Mouse (Mus musculus) neural tube, embryonic 13.5 days (tissue): ENCODE data around the gene Pex26. TPM values are rescaled to one million over a fixed set of nuclear protein-coding genes. Genes with fewer than 3 reads are reported as not detected.

ENCODE experiments used
- ATAC-seq: fragments of 200-750 bp; cut with Nextera tagmentation; 2 replicates; pipeline ENCODE4 v1.8.0; 2017; ENCODE audit warnings: low read depth, mild to moderate bottlenecking, moderate TSS enrichment, moderate library complexity
- H3K27ac ChIP-seq: fragments of 300-500 bp; sonication (generic); replicated peaks from 2 replicates; pipeline ENCODE4 v1.5.1; 2015; ENCODE audit warnings: moderate library complexity, mild to moderate bottlenecking, inconsistent platforms
- H3K27me3 ChIP-seq: fragments of 300-500 bp; sonication (generic); 2 replicates; pipeline ENCODE4 v1.6.1; 2015; ENCODE audit warnings: mild to moderate bottlenecking, inconsistent platforms
- H3K36me3 ChIP-seq: fragments of 300-500 bp; sonication (generic); 2 replicates; pipeline ENCODE4 v1.6.1; 2015; ENCODE audit warnings: mild to moderate bottlenecking, inconsistent platforms
- H3K4me1 ChIP-seq: fragments of 300-500 bp; sonication (generic); replicated peaks from 2 replicates; pipeline ENCODE4 v1.6.1; 2015; ENCODE audit warnings: inconsistent platforms
- H3K4me2 ChIP-seq: fragments of 300-500 bp; sonication (generic); 2 replicates; pipeline ENCODE4 v1.6.1; 2015; ENCODE audit warnings: inconsistent platforms, mild to moderate bottlenecking, moderate library complexity
- H3K4me3 ChIP-seq: fragments of 300-500 bp; sonication (generic); 2 replicates; pipeline ENCODE4 v1.5.1; 2015; ENCODE audit warnings: mild to moderate bottlenecking, inconsistent platforms
- H3K9ac ChIP-seq: fragments of 300-500 bp; sonication (generic); 2 replicates; pipeline ENCODE4 v1.6.1; 2015; ENCODE audit warnings: moderate library complexity, mild to moderate bottlenecking, inconsistent platforms
- H3K9me3 ChIP-seq: fragments of 300-500 bp; sonication (generic); 2 replicates; pipeline ENCODE4 v1.6.1; 2016; ENCODE audit warnings: inconsistent platforms
- WGBS: fragments of 180-500 bp; shearing (Covaris S2); methylation state at CpG from one replicate; pipeline ENCODE4 v1.1.7; 2015; 5-methylcytosine and 5-hydroxymethylcytosine counted together
- polyA plus RNA-seq: library from polyadenylated mRNA; unstranded; fragments of >200 nt; fragmentation: Nextera tagmentation; extraction: Ambion mirVana; gene quantifications from 2 replicates; pipeline ENCODE4 v1.2.1, GENCODE M21; 2015

Gene Pex26
- 12.3 and 13.5 TPM in 2 replicates for polyA plus RNA-seq

GRCm38 (mm10) chr6:121183414-121184173 is at the start of gene Pex26:
Gene Pex26, plus strand, starts transcription at chr6:121183667.
- peak within 1 kb of the TSS; percentile 81 for H3K9ac ChIP-seq
- H3K27me3 ChIP-seq = no peaks in the 10 kb centered on the region
- peaks cover 20% of the 10 kb centered on the region for H3K36me3 ChIP-seq
- peak within 1 kb of the TSS; percentile 68 for H3K4me3 ChIP-seq
- peak within 1 kb of the TSS; percentile 88 for H3K4me2 ChIP-seq
- H3K9me3 ChIP-seq = no peaks in the 10 kb centered on the region
- ATAC-seq = peak; percentile 91
- peak within 1 kb of the TSS; percentile 87 for H3K27ac ChIP-seq
- peaks cover 25% of the 10 kb centered on the region for H3K4me1 ChIP-seq
- under 1% methylated on average over 32 of the region's 32 CpGs for WGBS

GRCm38 (mm10) chr6:121134249-121134648 is 49.2 kb upstream of the Pex26 start:
- no peak for ATAC-seq
- Histone ChIP-seq H3K4me1 (peaks cover 15% of the 10 kb centered on the region), H3K4me2 (no peak overlapping the region), H3K9me3 (no peaks in the 10 kb centered on the region), H3K27ac (no peak overlapping the region), H3K27me3 (no peaks in the 10 kb centered on the region), H3K4me3 (no peak overlapping the region), H3K36me3 (no peaks in the 10 kb centered on the region), H3K9ac (no peak overlapping the region)
- 25% methylated on average over 3 of the region's 3 CpGs for WGBS

GRCm38 (mm10) chr6:121134884-121135283 is 48.6 kb upstream of the Pex26 start:
- H3K9me3 ChIP-seq = no peaks in the 10 kb centered on the region
- H3K27me3 ChIP-seq = no peaks in the 10 kb centered on the region
- no peaks in the 10 kb centered on the region for H3K36me3 ChIP-seq
- H3K4me2 ChIP-seq = no peak overlapping the region
- no peak overlapping the region for H3K4me3 ChIP-seq
- no peak overlapping the region for H3K9ac ChIP-seq
- no peak overlapping the region for H3K27ac ChIP-seq
- WGBS = 57% methylated on average over 5 of the region's 5 CpGs
- ATAC-seq = no peak
- H3K4me1 ChIP-seq = peaks cover 11% of the 10 kb centered on the region

GRCm38 (mm10) chr6:121137222-121137621 is 46.2 kb upstream of the Pex26 start:
- no peaks in the 10 kb centered on the region for H3K27me3 ChIP-seq
- 46% methylated on average over 6 of the region's 6 CpGs for whole genome bisulfite sequencing
- no peaks in the 10 kb centered on the region for H3K9me3 ChIP-seq
- H3K4me3 ChIP-seq = no peak overlapping the region
- H3K4me1 ChIP-seq = no peaks in the 10 kb centered on the region
- no peak overlapping the region for H3K4me2 ChIP-seq
- no peak overlapping the region for H3K27ac ChIP-seq
- H3K9ac ChIP-seq = no peak overlapping the region
- no peaks in the 10 kb centered on the region for H3K36me3 ChIP-seq
- no peak for ATAC-seq

GRCm38 (mm10) chr6:121138338-121139040 is 45.0 kb upstream of the Pex26 start:
- no peak overlapping the region for H3K9ac ChIP-seq
- H3K4me1 ChIP-seq = no peaks in the 10 kb centered on the region
- no peaks in the 10 kb centered on the region for H3K27me3 ChIP-seq
- H3K4me3 ChIP-seq = no peak overlapping the region
- 86% methylated on average over 12 of the region's 12 CpGs for WGBS
- no peak for ATAC-seq
- H3K4me2 ChIP-seq = no peak overlapping the region
- H3K9me3 ChIP-seq = no peaks in the 10 kb centered on the region
- H3K27ac ChIP-seq = no peak overlapping the region
- no peaks in the 10 kb centered on the region for H3K36me3 ChIP-seq

- H3K9ac ChIP-seq = no peak overlapping the region
- H3K4me2 ChIP-seq = no peak overlapping the region
- H3K27me3 ChIP-seq = no peaks in the 10 kb centered on the region
- H3K27ac ChIP-seq = no peak overlapping the region
- H3K36me3 ChIP-seq = no peaks in the 10 kb centered on the region
- no peaks in the 10 kb centered on the region for H3K9me3 ChIP-seq
- peaks cover 7% of the 10 kb centered on the region for H3K4me1 ChIP-seq
- H3K4me3 ChIP-seq = no peak overlapping the region
- ATAC-seq = no peak
- 90% methylated on average over 1 of the region's 1 CpGs for WGBS
These were observed 44.2 kb upstream of the Pex26 start for GRCm38 (mm10) chr6:121139271-121139670.

GRCm38 (mm10) chr6:121142298-121142697 is 41.2 kb upstream of the Pex26 start:
- no peak overlapping the region for H3K9ac ChIP-seq
- H3K4me2 ChIP-seq = no peak overlapping the region
- ATAC-seq = no peak
- no peak overlapping the region for H3K4me3 ChIP-seq
- peaks cover 33% of the 10 kb centered on the region for H3K4me1 ChIP-seq
- H3K27me3 ChIP-seq = no peaks in the 10 kb centered on the region
- no peak overlapping the region for H3K27ac ChIP-seq
- H3K36me3 ChIP-seq = no peaks in the 10 kb centered on the region
- WGBS = 88% methylated on average over 7 of the region's 7 CpGs
- H3K9me3 ChIP-seq = no peaks in the 10 kb centered on the region

- WGBS = 87% methylated on average over 8 of the region's 8 CpGs
- no peak overlapping the region for H3K4me3 ChIP-seq
- no peaks in the 10 kb centered on the region for H3K36me3 ChIP-seq
- no peak for ATAC-seq
- H3K27me3 ChIP-seq = no peaks in the 10 kb centered on the region
- no peak overlapping the region for H3K9ac ChIP-seq
- no peak overlapping the region for H3K27ac ChIP-seq
- no peak overlapping the region for H3K4me2 ChIP-seq
- no peaks in the 10 kb centered on the region for H3K9me3 ChIP-seq
- peaks cover 39% of the 10 kb centered on the region for H3K4me1 ChIP-seq
These were observed 40.0 kb upstream of the Pex26 start for GRCm38 (mm10) chr6:121143439-121143838.

GRCm38 (mm10) chr6:121144066-121144465 is 39.4 kb upstream of the Pex26 start:
- Histone ChIP-seq H3K36me3 (no peaks in the 10 kb centered on the region), H3K27me3 (no peaks in the 10 kb centered on the region), H3K9me3 (no peaks in the 10 kb centered on the region), H3K4me1 (peaks cover 39% of the 10 kb centered on the region), H3K27ac (peak overlapping the region; percentile 13; the same call in 1 of the 2 replicates), H3K9ac (no peak overlapping the region), H3K4me3 (no peak overlapping the region), H3K4me2 (no peak overlapping the region)
- 51% methylated on average over 4 of the region's 4 CpGs for WGBS
- ATAC-seq = peak; percentile 73

GRCm38 (mm10) chr6:121145010-121145604 is 38.4 kb upstream of the Pex26 start:
- H3K9me3 ChIP-seq = no peaks in the 10 kb centered on the region
- 51% methylated on average over 13 of the region's 13 CpGs for WGBS
- no peaks in the 10 kb centered on the region for H3K36me3 ChIP-seq
- H3K9ac ChIP-seq = no peak overlapping the region
- no peak overlapping the region; the same call in 1 of the 2 replicates for H3K27ac ChIP-seq
- H3K4me1 ChIP-seq = peaks cover 39% of the 10 kb centered on the region
- H3K27me3 ChIP-seq = no peaks in the 10 kb centered on the region
- H3K4me2 ChIP-seq = no peak overlapping the region
- no peak for ATAC-seq
- H3K4me3 ChIP-seq = no peak overlapping the region

GRCm38 (mm10) chr6:121145906-121146305 is 37.6 kb upstream of the Pex26 start:
- Histone ChIP-seq H3K27ac (no peak overlapping the region), H3K4me2 (no peak overlapping the region), H3K9ac (no peak overlapping the region), H3K9me3 (no peaks in the 10 kb centered on the region), H3K4me3 (no peak overlapping the region), H3K36me3 (no peaks in the 10 kb centered on the region), H3K4me1 (peaks cover 39% of the 10 kb centered on the region), H3K27me3 (no peaks in the 10 kb centered on the region)
- 18% methylated on average over 8 of the region's 8 CpGs for WGBS
- ATAC-seq = no peak

- Histone ChIP-seq H3K9ac (no peak overlapping the region), H3K27me3 (no peaks in the 10 kb centered on the region), H3K4me2 (no peak overlapping the region), H3K4me3 (no peak overlapping the region), H3K9me3 (no peaks in the 10 kb centered on the region), H3K4me1 (peaks cover 42% of the 10 kb centered on the region), H3K27ac (no peak overlapping the region), H3K36me3 (no peaks in the 10 kb centered on the region)
- WGBS = 40% methylated on average over 4 of the region's 4 CpGs
- ATAC-seq = no peak
These were observed 36.7 kb upstream of the Pex26 start for GRCm38 (mm10) chr6:121146798-121147197.
